Mouse (Mus musculus): ENCODE results near the gene Ybx1. TPM values are rescaled to one million over a fixed set of nuclear protein-coding genes. Genes with fewer than 3 reads are reported as not detected.
A peak's percentile ranks its signal among the peaks of the same experiment; 100 is the strongest.

The Ybx1 gene
- polyA plus RNA-seq, 1 experiment from 2014 or later: 590 TPM

DNA sequence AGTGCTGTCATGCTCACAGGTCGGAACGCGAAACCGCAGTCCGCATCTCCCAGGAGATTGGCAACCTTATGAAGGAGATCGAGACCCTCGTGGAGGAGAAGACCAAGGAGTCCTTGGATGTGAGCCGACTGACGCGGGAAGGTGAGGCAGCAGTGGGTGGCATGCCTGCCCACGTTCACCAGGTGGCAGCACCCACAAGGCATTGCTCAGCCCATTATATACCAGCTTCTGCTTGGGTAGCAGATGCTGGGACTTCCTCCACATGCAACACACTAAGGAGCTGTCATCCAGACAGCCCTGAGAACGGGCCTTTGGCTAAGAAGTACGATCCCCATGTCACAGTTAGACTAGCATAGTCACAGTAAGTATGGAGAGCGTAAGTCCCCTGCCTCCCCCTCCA is 52.7 kb downstream of the Ybx1 start:
- POLR2A ChIA-PET: no interaction called here
- no peak for TF ChIP-seq CTCF (IDR thresholded peaks at IDR 0.05)
- H3K27me3 ChIP-seq: no peaks in the 10 kb centered on the region
- no peak for ATAC-seq
- in situ Hi-C loops (cut with MboI; ENCODE audit: low pct_unique_long_range_greater_than_20kb): loop anchor here (5.0 to 10.0 kb wide), 3 partner anchors 176 to 423 kb away; partner anchors contain the start of genes Ccdc30, Foxj3 and Frg2f1
- DNase-seq (ENCODE audit: low read depth, low spot score): no peak
- CTCF ChIA-PET: interaction anchor here (1.1 kb wide), 1 partner anchor 100 kb away, joined by 4 read pairs; no protein-coding TSS in a partner anchor

DNA sequence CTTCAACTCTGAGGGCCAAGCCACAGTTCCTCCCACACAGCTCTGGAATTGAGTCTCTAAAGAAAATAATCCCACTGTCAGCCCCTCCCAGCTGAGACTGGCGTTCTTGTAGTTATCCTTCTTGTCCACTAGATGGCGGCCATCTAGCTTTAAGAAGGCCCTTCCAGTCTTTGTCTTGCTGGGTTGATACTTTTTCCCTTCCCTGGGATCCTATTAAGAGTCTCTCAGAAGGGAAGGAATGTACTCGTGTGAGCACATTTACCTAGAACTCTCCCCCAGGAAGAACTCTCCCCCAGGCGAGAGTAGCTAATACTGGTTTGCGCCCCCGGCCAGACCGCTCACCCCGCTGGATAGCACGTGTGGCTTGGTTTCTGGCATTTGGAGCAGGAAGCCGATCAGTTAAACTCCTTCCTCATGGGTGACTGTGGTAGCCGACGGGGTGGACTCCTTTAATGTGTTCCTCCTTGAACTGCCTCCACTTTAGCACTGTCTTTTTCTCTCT is 55.2 kb downstream of the Ybx1 start:
- peak; percentile 44 for ATAC-seq
- TF ChIP-seq CTCF (IDR thresholded peaks at IDR 0.05): no peak
- no peak for DNase-seq (ENCODE audit: low read depth, low spot score)
- H3K27me3 ChIP-seq: no peaks in the 10 kb centered on the region
- POLR2A ChIA-PET: no interaction called here
- CTCF ChIA-PET: interaction anchor here (0.9 to 2.2 kb wide), 8 partner anchors 8 to 395 kb away, joined by 3 to 11 read pairs (median 3); no protein-coding TSS in a partner anchor
- in situ Hi-C loops (cut with MboI; ENCODE audit: low pct_unique_long_range_greater_than_20kb): no loop called here

DNA sequence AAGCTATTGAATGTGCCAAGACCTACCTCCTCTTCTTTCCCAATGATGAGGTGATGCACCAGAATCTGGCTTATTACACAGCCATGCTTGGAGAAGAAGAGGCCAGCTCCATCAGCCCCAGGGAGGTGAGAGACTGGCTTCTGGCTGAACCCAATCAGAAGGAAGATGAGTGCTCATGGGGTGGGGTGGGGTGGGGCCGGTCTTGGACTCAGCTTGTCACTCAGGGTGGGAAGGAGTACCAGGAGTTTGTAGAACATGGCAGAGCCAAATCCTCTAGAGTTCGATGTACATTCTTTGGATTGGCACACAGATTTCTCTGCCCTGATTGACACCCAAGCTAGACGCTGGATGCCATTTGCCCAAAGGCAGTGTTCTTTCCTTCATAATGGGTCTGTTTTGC is 55.7 kb downstream of the Ybx1 start:
- H3K27me3 ChIP-seq: no peaks in the 10 kb centered on the region
- DNase-seq (ENCODE audit: low read depth, low spot score) (no peak), ATAC-seq (no peak)
- CTCF ChIA-PET: interaction anchor here (1.2 to 2.2 kb wide), 6 partner anchors 9 to 396 kb away, joined by 3 to 11 read pairs (median 3); no protein-coding TSS in a partner anchor
- no peak for TF ChIP-seq CTCF (IDR thresholded peaks at IDR 0.05)
- in situ Hi-C loops (cut with MboI; ENCODE audit: low pct_unique_long_range_greater_than_20kb): no loop called here
- POLR2A ChIA-PET: no interaction called here

- ATAC-seq (no peak), DNase-seq (ENCODE audit: low read depth, low spot score) (no peak)
- in situ Hi-C loops (cut with MboI; ENCODE audit: low pct_unique_long_range_greater_than_20kb): no loop called here
- ChIA-PET CTCF (interaction anchor here (0.7 to 1.3 kb wide), 4 partner anchors 11 to 149 kb away, joined by 3 to 4 read pairs (median 3); no protein-coding TSS in a partner anchor), POLR2A (no interaction called here)
- no peaks in the 10 kb centered on the region for H3K27me3 ChIP-seq
- no peak for TF ChIP-seq CTCF (IDR thresholded peaks at IDR 0.05)
Observed at GRCm38 (mm10) chr4:119234348-119234747, 60.1 kb downstream of the Ybx1 start.

DNA sequence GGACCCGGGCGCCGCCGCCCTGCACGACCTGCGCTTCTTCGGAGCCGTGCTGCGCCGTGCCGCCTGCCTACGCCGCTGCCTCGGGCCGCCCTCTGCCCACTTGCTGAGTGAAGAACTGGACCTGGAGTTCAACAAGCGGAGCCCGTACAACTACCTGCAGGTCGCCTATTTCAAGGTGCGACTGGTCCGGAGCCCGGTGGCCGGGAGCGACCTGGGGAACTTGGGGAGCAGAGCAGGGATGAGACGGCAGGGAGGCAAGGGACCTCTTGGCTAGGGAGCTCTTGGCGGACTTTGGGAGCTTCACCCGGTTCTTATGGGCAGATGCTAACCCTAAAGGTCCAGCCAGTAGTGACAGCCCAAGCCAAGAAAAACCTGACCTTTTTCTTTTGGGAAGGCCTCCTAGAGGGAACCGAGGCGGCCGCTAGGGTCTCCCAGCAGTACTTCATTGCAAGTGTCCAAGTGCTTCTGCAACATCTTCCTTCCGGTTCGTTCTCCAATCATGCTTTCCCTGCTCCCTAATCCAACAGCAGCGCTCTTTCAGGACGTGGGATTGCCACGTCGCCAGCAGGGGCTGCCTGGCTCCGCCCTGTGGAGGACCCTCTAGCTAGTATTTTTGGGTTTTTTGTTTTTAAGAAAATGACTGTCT is 61.0 kb downstream of the Ybx1 start:
- POLR2A ChIA-PET: no interaction called here
- no peak for TF ChIP-seq CTCF (IDR thresholded peaks at IDR 0.05)
- no peak for DNase-seq (ENCODE audit: low read depth, low spot score)
- CTCF ChIA-PET: interaction anchor here (0.8 to 1.4 kb wide), 3 partner anchors 15 to 150 kb away, joined by 3 to 4 read pairs (median 4); no protein-coding TSS in a partner anchor
- peak; percentile 38 for ATAC-seq
- H3K27me3 ChIP-seq: no peaks in the 10 kb centered on the region
- in situ Hi-C loops (cut with MboI; ENCODE audit: low pct_unique_long_range_greater_than_20kb): no loop called here

DNA sequence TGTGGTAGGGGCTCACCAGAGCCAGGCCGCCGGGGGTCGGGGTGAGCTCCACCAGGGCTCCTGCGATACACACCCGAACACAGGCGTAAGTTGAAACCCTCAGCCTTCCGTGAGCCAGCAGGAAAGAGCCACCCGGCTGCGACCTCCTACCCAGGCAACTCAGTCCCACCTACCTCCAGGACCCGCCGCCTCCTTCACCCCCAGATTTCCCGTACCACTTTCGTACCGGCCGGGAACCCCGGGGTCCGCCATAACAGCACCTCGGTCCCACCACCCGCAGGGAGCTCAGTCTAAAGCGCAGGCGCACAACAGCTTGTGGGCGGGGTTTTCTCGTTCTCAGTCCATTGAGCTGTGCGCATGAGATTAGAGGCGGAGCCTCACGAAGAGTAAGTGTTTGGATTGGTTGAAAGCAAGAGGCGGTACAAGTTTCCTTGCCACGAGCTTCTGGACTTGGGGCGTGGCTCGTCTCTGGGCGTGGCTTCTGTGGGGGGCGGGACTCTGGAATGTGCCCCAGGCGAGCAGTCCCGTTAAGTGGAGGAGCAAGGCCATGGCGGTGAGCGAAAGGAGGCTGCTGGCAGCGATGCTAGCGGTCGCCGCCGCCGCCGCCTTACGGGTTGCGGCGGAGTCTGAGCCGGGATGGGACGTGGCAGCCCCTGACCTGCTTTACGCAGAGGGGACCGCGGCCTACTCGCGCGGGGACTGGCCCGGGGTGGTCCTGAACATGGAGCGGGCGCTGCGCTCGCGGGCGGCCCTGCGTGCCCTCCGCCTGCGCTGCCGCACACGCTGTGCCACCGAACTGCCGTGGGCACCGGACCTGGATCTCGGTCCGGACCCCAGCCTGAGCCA is 61.8 kb downstream of the Ybx1 start, which contains the start of the genes AU022252 and P3h1:
TSS of gene AU022252 (minus strand) at position 303 of the 846 bp plus-strand sequence.
TSS of gene P3h1 (plus strand) at position 506 of the 846 bp plus-strand sequence.
- no peaks in the 10 kb centered on the region for H3K27me3 ChIP-seq
- peak; percentile 82 for ATAC-seq
- no peak for TF ChIP-seq CTCF (IDR thresholded peaks at IDR 0.05)
- POLR2A ChIA-PET: interaction anchor here (1.0 kb wide), 1 partner anchor 12 kb away, joined by 3 read pairs; no protein-coding TSS in a partner anchor
- CTCF ChIA-PET: interaction anchor here (0.8 to 1.4 kb wide), 3 partner anchors 13 to 76 kb away, joined by 3 to 4 read pairs (median 4); no protein-coding TSS in a partner anchor
- peak; percentile 96 for DNase-seq (ENCODE audit: low read depth, low spot score)
- in situ Hi-C loops (cut with MboI; ENCODE audit: low pct_unique_long_range_greater_than_20kb): no loop called here

Other genes starting within 250 kb of the Ybx1 start
- 59.8 TPM for gene Slc2a1, start 185.9 kb downstream of the Ybx1 start, polyA plus RNA-seq (2021)
- gene Zfp691, start 120.4 kb downstream of the Ybx1 start, polyA plus RNA-seq (2021): 11.6 TPM
- not detected for gene Ermap, start 104.6 kb downstream of the Ybx1 start, polyA plus RNA-seq (2021)
- gene Svbp, start 99.3 kb downstream of the Ybx1 start, polyA plus RNA-seq (2021): 33.6 TPM
- gene Tmem269, start 76.4 kb downstream of the Ybx1 start, polyA plus RNA-seq (2021): not detected
- gene AU022252, start 61.9 kb downstream of the Ybx1 start, polyA plus RNA-seq (2021): 12.3 TPM
- 45.3 TPM for gene P3h1, start 61.7 kb downstream of the Ybx1 start, polyA plus RNA-seq (2021)
- gene Cldn19, start 39.2 kb downstream of the Ybx1 start, polyA plus RNA-seq (2021): 7.1 TPM
- gene Ppih, start 25.9 kb upstream of the Ybx1 start, polyA plus RNA-seq (2021): 10.5 TPM
- gene Ccdc30, start 120.9 kb upstream of the Ybx1 start, polyA plus RNA-seq (2021): 11.2 TPM
- gene Ppcs, start 127.8 kb upstream of the Ybx1 start, polyA plus RNA-seq (2021): 11.3 TPM
- 0.46 TPM for gene Zmynd12, start 128.2 kb upstream of the Ybx1 start, polyA plus RNA-seq (2021)
- gene Rimkla, start 198.0 kb upstream of the Ybx1 start, polyA plus RNA-seq (2021): 0.12 TPM
- 16.7 TPM for gene Foxj3, start 242.4 kb upstream of the Ybx1 start, polyA plus RNA-seq (2021)
- gene Frg2f1, start 244.9 kb upstream of the Ybx1 start, polyA plus RNA-seq (2021): 3.8 TPM